Mouse (Mus musculus) thymus, postnatal 4 days (tissue): Measurements from ENCODE around the gene Gsg1l2.

Experiments
- DNase-seq: peaks from one replicate; pipeline ENCODE4 v3.0.0; 2021

The Gsg1l2 gene

DNA sequence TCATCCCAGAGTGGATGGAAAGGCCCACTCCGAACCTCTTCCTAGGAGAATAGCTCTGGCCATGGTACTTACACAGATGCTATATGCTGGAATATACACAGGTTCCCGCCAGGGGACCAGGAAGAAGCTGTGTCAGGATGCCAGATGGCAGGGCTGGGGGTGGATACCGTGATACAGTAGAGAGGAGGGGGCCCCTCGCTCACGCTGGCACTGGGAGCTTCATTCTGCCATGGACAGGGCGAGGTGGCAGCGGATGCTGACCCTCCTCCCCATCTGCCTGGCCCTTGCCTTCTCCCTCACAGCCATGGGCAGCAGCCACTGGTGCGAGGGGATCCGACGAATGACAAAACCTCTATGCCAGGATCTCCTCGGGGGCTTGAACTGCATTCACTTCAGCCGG lies at the start of gene Gsg1l2:
Gene Gsg1l2, plus strand, starts transcription at position 230 of the 400 bp plus-strand sequence.
- no peak for DNase-seq

DNA sequence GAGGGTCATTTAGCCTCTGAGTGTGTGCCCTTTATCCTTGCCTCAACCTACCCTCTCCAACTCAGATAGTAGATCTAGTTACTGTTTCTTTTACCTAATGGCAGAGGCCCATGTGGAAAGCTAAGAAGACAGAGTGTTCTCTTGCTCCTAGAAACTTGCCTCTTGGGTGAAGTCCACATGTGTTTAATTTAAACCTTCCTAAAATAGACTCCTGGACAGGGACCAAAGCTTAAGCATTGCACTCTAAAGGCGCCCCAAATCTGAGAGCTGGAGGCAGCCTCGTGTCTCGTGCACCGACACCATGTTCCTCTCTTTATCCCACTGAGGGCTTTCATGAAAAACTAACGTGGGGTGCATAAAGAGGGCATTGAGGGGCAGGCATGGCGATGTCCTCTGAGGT lies 47.3 kb upstream of the Gsg1l2 start:
- DNase-seq: no peak

GRCm38 (mm10) chr11:67728726-67729125 lies 45.7 kb upstream of the Gsg1l2 start:
- DNase-seq: no peak

GRCm38 (mm10) chr11:67731056-67731455 lies 43.4 kb upstream of the Gsg1l2 start:
- no peak for DNase-seq

DNA sequence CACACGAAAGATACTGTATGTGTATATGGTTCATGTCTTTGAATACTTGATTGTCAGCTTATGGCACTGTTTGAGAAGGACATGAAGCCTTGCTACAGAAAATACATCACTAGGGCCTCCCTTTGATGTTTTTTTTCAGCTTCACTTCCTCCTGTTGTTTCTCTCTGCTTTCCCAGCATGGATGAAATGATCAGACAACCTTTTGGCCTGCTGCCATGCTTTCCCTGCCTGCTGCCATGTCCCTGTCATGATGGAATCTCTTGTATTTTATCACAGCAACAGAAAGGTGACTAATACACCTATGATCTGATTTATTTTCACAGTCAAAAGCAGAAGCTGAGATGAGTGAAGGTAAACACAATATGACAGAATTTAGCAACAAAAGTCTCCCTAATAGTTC lies 40.7 kb upstream of the Gsg1l2 start:
- DNase-seq: no peak

GRCm38 (mm10) chr11:67734597-67734996 lies 39.8 kb upstream of the Gsg1l2 start:
- no peak for DNase-seq

- DNase-seq: no peak
Measured at GRCm38 (mm10) chr11:67738345-67738744, 36.1 kb upstream of the Gsg1l2 start.

DNA sequence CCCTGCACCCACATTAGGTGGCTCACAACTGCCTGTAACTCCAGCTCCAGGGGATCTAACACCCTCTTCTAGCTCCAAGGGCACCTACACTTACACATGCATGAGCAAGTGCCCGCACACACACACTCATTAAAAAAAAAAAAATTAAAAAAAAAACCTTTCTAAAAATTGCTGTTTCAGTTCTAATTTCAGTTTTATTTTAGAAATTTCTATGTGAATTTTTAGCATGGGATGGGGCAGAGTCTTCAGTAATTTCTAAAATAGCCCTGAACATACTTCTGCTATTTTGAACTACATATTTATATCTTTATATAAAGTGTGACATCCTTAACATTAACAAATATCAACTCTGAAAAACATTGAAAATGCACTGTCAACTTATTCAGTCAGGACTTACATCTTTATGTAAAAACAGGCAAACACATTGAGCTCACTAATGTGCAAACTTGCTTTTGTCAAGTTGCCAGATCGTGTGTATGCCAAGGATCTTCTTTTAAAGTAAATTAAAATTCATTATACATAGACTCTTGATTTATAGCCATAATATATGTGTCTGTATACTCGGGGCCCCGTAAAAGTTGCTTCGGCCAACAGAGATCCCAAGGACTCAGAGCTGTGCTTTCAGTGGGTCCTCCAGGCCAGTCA lies 35.4 kb upstream of the Gsg1l2 start:
- no peak for DNase-seq

DNA sequence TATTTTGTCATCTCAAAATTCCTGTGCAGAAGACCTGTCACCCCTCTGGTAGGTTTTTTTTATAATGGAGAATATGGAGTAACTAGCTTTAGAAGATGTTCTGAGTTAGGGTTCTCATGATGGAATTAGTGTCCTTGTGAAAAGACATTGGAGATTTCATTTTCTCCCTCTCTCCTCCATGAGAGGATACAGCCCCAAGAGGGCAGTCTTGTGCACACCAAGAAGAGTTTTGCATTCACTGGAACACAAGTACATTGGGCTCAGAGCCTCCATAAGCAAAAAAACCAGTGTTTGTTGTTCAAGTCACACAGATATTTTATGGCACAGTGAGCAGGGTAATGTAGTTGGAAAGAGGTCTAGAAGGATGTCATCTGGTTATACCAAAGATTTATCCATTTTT lies 32.8 kb upstream of the Gsg1l2 start:
- DNase-seq: no peak

GRCm38 (mm10) chr11:67756287-67756686 lies 18.1 kb upstream of the Gsg1l2 start:
- no peak for DNase-seq

- peak; percentile 9 for DNase-seq
Measured at GRCm38 (mm10) chr11:67757373-67758167, 16.8 kb upstream of the Gsg1l2 start.

GRCm38 (mm10) chr11:67771053-67771452 lies 3.4 kb upstream of the Gsg1l2 start, which contains the start of gene Glp2r:
Gene Glp2r, minus strand, starts transcription at chr11:67771153.
- DNase-seq: no peak

- DNase-seq: no peak
Measured at GRCm38 (mm10) chr11:67771691-67772090, 2.7 kb upstream of the Gsg1l2 start.

GRCm38 (mm10) chr11:67772577-67772976 lies 1.8 kb upstream of the Gsg1l2 start:
- DNase-seq: peak; percentile 19

- no peak for DNase-seq
Measured at GRCm38 (mm10) chr11:67790182-67790581, 15.8 kb downstream of the Gsg1l2 start.

- DNase-seq: no peak
Measured at GRCm38 (mm10) chr11:67797931-67798330, 23.5 kb downstream of the Gsg1l2 start, which contains the start of gene Dhrs7c. Gene Dhrs7c, plus strand, starts transcription at chr11:67798187.

GRCm38 (mm10) chr11:67800130-67800723 lies 25.8 kb downstream of the Gsg1l2 start:
- no peak for DNase-seq

DNA sequence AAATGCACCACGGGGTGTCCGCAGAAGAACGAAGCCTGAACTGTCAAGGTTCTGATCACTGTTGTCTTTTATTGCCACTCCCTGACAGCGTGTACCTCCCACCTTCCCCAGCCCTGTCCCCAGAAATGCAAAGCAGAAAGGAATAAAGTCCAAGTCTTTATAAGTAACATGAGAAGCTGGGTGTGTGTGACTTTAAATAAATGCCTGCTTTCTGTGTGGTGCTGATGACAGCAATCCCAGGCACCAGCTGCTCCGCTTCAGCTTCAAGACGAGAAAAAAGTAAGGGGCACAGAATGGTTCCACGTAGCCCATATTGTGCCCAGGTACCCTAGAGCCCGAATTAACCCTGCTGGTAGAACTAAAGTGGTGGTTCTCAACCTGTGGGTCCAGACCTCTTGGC lies 26.8 kb downstream of the Gsg1l2 start:
- no peak for DNase-seq

DNA sequence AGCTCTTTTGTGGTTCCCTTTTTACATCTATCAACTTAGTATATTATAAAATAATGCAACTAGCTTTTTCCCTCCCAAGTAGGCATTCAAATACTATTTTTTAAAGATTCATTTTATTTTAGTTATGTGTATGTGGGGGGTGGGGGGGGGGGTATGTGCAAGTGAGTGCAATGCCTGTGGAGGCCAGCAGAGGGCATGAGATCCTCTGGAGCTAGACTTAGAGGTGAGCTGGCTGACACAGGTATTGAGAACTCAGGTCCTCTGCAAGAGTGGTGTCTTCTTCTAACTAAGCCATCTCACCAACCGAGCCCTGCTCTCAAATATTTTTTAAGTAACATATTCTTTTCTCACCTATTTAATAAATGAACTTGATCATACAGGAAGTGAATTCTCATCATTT lies 31.1 kb downstream of the Gsg1l2 start:
- DNase-seq: peak; percentile 41

- no peak for DNase-seq
Measured at GRCm38 (mm10) chr11:67806832-67807597, 32.6 kb downstream of the Gsg1l2 start.

DNA sequence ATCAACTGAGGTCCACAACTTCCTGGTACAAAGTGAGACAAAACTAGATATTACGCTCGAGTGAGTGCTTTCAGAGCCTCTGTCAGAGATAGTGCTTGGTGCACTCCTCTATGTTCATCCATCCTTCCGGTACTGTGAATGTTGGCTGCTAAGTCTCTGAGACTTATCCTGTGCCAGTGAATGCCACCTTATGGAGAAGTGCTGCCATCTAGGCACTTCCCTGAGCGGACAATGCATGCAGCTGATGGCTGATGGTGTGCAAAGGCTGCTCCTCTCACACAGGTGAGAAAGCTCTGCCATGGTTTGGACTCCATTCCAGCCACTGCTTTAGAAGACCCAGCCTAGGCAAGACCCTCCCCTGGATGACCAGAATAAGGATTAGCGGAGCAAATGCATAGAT lies 33.6 kb downstream of the Gsg1l2 start:
- no peak for DNase-seq

DNA sequence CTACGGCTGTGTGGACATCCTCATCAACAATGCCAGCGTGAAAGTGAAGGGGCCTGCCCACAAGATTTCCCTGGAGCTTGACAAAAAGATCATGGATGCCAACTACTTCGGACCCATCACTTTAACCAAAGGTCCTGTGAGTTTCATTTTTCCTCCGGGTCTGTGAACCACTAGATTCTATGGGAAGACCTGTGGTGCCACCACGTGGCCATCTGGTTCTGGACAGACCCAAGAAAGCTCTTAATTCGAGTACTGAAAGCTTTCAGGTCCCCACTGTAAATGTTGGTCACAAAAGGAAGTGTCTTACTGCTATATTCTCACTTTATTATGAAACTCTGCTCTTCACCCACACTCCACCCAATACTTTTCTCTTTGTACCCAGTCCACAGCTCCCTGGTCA lies 37.1 kb downstream of the Gsg1l2 start:
- DNase-seq: no peak

DNA sequence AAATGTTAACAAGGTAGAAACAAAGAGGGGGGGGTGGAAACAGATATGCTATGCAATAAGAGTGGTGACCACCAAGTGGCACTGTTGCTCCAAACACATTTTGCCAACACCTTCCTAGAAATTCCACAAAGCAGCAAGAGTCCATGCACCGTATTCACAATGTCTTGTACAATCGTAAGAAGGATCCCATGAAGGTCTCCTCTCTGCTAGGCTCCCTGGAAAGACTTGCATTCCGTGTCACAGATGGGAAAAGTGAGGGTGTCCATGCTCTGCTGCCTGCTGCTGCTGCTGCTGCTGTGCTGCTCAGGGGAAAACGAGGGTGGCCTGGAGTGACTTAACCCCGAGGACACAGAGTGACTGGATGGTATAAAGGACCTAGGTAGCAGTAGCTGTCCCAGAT lies 45.2 kb downstream of the Gsg1l2 start:
- DNase-seq: peak; percentile 21
